Mouse (Mus musculus) bone marrow macrophage, adult 2 months (primary cell): ENCODE measurements around the gene Pop7. TPM values are rescaled to one million over a fixed set of nuclear protein-coding genes. Genes with fewer than 3 reads are reported as not detected.

Source experiments
- H3K27ac ChIP-seq: 2 replicates; pipeline ENCODE4 v1.5.1; 2012; ENCODE audit warnings: low read depth, low read length; ENCODE audit not compliant: insufficient read depth
- H3K4me1 ChIP-seq: 2 replicates; pipeline ENCODE4 v1.6.1; 2012; ENCODE audit warnings: low read length; ENCODE audit not compliant: control insufficient read depth, insufficient read depth
- H3K4me3 ChIP-seq: 2 replicates; pipeline ENCODE4 v1.5.1; 2012; ENCODE audit warnings: mild to moderate bottlenecking, low read length, moderate library complexity; ENCODE audit not compliant: insufficient read depth
- CTCF ChIP-seq: IDR thresholded peaks from 2 replicates; pipeline ENCODE4 v1.5.1; 2012; ENCODE audit warnings: low read depth, mild to moderate bottlenecking, low read length, moderate library complexity
- POLR2A ChIP-seq: IDR thresholded peaks from 2 replicates; pipeline ENCODE4 v1.6.1; 2012; ENCODE audit warnings: mild to moderate bottlenecking, low read depth, low read length, borderline replicate concordance
- polyA plus RNA-seq: library from polyadenylated mRNA; stranded (reverse); fragments of >200 nt; gene quantifications from 2 replicates; pipeline ENCODE4 v1.2.4, GENCODE M21; 2012; ENCODE audit not compliant: missing spikeins, insufficient read depth, insufficient read length

Gene Pop7
- polyA plus RNA-seq, 1 experiment, result 15.8 TPM

- H3K27ac ChIP-seq, result no peak overlapping the region
- TF ChIP-seq CTCF, result no peak
- no peak for TF ChIP-seq POLR2A
- peaks cover 14% of the 10 kb centered on the region for H3K4me1 ChIP-seq
- H3K4me3 ChIP-seq, result peak overlapping the region; percentile 80
These were observed 7.7 kb upstream of the Pop7 start for GRCm38 (mm10) chr5:137510014-137510501.

DNA sequence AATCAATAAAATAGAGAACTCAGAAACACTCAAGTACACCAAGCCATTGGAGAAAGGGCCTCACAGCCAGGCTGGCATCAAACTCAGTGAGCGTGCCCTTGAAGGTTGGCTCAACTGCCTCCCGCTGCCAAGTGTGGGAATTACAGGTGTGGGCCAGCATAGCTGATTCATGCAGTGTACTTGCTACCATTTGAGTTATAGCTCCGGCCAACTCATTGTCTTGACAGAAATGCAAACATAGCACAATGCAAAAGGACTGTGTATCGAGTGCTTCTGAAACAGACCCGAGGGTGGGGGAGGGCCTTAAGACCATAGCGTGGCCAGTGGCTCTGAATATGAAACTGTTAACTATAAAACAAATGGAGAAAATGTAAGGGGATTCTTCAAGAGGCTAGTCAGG lies 1.7 kb upstream of the Pop7 start:
- no peak overlapping the region for H3K27ac ChIP-seq
- H3K4me3 ChIP-seq, result no peak overlapping the region
- TF ChIP-seq POLR2A, result no peak
- TF ChIP-seq CTCF, result no peak
- H3K4me1 ChIP-seq, result peaks cover 8% of the 10 kb centered on the region

- Histone ChIP-seq H3K4me1 (peaks cover 8% of the 10 kb centered on the region), H3K4me3 (peak overlapping the region; percentile 60), H3K27ac (peak overlapping the region; percentile 66)
- peak; percentile 48 for TF ChIP-seq CTCF
- TF ChIP-seq POLR2A, result no peak
These were observed 371 bp upstream of the Pop7 start for GRCm38 (mm10) chr5:137502667-137503110.

GRCm38 (mm10) chr5:137500186-137500585 lies 2.1 kb downstream of the Pop7 start:
- TF ChIP-seq CTCF (no peak), POLR2A (no peak)
- peaks cover 8% of the 10 kb centered on the region for H3K4me1 ChIP-seq
- no peak overlapping the region for H3K4me3 ChIP-seq
- no peak overlapping the region for H3K27ac ChIP-seq

GRCm38 (mm10) chr5:137493831-137494230 lies 8.5 kb downstream of the Pop7 start:
- H3K4me1 ChIP-seq, result no peaks in the 10 kb centered on the region
- H3K4me3 ChIP-seq, result no peak overlapping the region
- TF ChIP-seq CTCF, result no peak
- H3K27ac ChIP-seq, result no peak overlapping the region

- Histone ChIP-seq H3K27ac (no peak overlapping the region), H3K4me3 (no peak overlapping the region), H3K4me1 (no peaks in the 10 kb centered on the region)
- TF ChIP-seq POLR2A, result no peak
- no peak for TF ChIP-seq CTCF
These were observed 10.8 kb downstream of the Pop7 start for GRCm38 (mm10) chr5:137491559-137491958.

DNA sequence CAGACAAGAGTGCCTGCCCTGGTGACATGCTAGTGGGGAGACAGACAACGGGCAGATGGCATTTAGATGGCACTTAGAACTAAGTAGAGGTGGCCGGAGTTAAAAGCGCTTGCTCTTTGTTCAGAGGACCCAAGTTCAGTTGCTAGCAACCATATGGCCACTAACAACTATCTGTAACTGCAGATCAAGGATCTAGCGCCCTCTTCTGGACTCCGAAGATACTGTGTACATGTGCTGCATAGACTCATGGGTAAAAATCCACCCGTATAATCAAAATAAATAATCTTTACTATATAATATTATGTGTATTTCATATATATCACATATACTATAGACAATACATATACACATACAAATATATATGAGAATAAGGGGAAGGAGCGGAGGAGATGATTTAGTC lies 14.7 kb downstream of the Pop7 start:
- Histone ChIP-seq H3K4me3 (no peak overlapping the region), H3K4me1 (no peaks in the 10 kb centered on the region), H3K27ac (no peak overlapping the region)
- no peak for TF ChIP-seq POLR2A
- no peak for TF ChIP-seq CTCF

DNA sequence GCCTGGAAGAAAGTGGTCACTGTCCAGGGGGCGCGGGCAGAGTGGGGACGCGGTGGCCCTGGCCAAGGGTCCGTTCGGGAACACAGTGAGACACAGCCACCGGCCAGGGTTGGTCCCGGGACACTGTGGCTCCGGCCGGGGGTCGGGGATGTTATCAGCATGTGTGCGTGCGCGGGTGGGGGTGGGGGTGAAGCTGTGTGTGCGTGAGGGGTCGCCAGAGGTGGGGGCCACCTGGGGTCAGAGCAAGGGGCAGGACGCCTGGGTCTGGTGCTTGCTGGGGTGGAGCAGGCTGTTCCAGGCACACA lies 16.5 kb downstream of the Pop7 start:
- no peak overlapping the region for H3K27ac ChIP-seq
- no peak for TF ChIP-seq POLR2A
- TF ChIP-seq CTCF, result no peak
- no peak overlapping the region for H3K4me3 ChIP-seq
- H3K4me1 ChIP-seq, result no peaks in the 10 kb centered on the region

GRCm38 (mm10) chr5:137485071-137485850 lies 17.1 kb downstream of the Pop7 start:
- H3K4me3 ChIP-seq, result no peak overlapping the region
- TF ChIP-seq POLR2A, result no peak
- no peak for TF ChIP-seq CTCF
- H3K4me1 ChIP-seq, result no peaks in the 10 kb centered on the region
- H3K27ac ChIP-seq, result no peak overlapping the region

DNA sequence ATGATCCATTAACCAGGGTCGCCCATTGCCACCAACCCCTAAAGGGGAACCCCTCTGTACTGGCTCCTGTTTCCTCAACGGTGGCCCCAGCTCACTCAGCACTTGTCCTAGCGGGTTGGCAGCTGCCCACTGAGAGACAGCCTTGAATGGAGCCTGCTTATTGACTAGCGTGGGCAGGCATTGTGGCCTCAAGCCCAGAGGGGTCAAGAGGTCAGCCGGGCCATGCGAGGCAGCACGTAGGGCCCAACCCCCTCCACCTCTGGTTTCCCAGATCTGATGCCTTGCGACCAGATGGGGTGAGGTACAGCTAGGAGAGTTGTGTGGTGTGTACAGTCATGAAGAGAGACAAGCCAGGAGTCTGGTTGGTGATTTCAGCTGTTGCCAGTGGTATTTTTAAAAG lies 20.4 kb downstream of the Pop7 start:
- no peak for TF ChIP-seq POLR2A
- no peak for TF ChIP-seq CTCF
- no peak overlapping the region for H3K4me3 ChIP-seq
- H3K27ac ChIP-seq, result no peak overlapping the region
- H3K4me1 ChIP-seq, result no peaks in the 10 kb centered on the region
